Mouse (Mus musculus) spleen, adult 18-20 months (tissue): ENCODE results near the gene Crygd.

Experiments used
- DNase-seq, 2 experiments: peaks; one replicate each; pipeline ENCODE4 v3.0.0; 2022; ENCODE audit warnings: mixed read lengths in 2 of 2

Crygd gene

DNA sequence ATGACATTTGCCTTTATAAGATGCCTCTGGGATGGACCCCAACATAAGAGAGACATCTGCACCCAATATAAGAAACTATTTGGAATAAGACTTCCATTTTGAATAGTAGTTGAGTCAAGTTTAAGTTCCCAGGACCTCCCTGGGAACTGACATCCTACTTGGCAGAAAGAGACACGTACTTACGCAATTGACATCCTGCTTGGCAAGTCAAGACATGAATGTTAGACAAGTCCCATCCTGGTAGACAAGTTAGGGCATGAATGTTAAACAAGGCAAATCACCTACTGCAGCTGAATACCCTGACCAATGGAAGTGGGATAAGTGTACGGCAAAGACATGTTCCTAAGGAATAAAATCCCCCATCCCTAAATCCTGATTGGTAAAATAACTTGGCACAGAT is 21.4 kb downstream of the Crygd start:
- no peak for DNase-seq

GRCm38 (mm10) chr1:65040806-65041205 is 22.4 kb downstream of the Crygd start:
- DNase-seq = no peak

GRCm38 (mm10) chr1:65039679-65040078 is 23.6 kb downstream of the Crygd start:
- DNase-seq = no peak

- DNase-seq = no peak
These were observed 25.7 kb downstream of the Crygd start for GRCm38 (mm10) chr1:65037542-65037941.

DNA sequence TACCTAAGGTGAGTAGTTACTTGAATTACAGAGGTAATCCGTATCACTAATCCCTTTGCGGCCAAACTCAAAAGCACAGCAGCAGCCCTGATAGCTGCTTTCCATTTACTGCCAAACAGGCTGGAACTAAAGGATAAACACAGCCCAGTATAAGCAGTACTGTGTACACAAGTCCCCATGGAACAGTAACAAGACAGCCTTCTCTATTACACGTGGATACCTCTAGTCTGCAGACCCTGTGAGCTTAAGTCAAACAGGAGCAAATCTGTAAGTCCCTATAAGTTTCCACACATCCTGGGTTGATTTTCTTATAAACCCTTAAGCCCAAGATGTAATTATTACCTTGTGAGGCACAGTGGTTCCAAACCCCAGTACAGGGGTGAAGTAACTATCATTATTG is 27.7 kb downstream of the Crygd start:
- DNase-seq = no peak

DNA sequence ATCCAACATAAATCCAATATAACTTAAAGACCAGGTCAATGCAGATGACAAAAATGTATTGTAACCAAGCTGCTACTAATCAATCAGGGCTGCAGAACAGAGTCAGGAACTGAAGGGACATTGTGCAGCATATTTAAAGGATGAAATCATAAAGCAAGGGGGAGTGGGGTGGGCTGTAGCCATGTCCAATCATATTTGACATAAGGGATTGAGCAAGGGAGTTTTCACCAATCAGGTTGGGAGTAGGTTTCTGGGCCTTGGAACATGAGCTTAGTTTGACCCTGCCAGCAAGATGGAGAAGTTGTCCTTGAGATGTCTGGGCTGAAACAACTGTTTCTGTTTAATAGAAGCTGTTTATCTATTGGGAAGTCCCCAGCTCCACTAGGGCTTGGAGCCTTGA is 30.6 kb downstream of the Crygd start, which contains the start of gene Akr1cl:
Gene Akr1cl (minus strand): TSS at position 119 of the 400 bp plus-strand sequence.
- no peak for DNase-seq

DNA sequence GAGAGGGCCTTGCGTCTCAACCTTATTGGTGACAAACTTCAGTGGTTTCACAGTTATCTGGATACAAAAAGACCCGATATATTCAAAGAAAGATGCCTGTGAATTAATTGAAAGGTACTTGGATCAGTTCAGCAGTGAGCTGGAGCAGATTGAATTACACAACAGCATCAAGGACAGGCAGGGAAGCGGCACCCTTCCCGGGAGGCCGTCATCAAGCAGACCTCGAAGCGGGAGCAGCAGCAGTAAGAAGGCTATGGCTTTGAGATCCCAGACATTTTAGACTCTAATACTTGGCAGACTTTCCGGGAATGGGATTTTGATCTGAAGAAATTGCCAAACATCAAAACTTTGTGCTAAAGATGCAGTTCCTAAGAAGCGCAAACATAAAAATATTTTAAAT is 35.0 kb downstream of the Crygd start:
- DNase-seq = no peak

DNA sequence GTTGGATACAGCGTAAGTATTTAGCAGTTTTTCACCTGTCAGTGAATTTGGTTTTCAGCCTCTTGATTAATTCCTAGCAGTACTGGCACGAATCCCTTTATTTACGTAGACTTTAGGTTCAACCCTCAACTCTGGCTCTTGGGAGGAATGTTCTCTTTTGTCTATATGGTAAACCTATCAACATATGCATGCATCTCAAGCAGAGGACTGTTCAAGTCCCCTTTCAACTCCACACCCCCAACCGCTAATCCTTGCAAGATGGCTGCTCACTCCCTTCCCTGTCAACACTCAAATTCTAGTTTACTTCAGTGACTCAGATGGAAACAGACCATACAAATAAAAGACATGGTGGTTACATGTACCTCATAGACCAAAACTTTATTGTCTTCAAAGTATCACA is 50.5 kb downstream of the Crygd start:
- DNase-seq = no peak
